Mouse (Mus musculus): Measurements from ENCODE around the gene Hapln2.

Gene Hapln2

DNA sequence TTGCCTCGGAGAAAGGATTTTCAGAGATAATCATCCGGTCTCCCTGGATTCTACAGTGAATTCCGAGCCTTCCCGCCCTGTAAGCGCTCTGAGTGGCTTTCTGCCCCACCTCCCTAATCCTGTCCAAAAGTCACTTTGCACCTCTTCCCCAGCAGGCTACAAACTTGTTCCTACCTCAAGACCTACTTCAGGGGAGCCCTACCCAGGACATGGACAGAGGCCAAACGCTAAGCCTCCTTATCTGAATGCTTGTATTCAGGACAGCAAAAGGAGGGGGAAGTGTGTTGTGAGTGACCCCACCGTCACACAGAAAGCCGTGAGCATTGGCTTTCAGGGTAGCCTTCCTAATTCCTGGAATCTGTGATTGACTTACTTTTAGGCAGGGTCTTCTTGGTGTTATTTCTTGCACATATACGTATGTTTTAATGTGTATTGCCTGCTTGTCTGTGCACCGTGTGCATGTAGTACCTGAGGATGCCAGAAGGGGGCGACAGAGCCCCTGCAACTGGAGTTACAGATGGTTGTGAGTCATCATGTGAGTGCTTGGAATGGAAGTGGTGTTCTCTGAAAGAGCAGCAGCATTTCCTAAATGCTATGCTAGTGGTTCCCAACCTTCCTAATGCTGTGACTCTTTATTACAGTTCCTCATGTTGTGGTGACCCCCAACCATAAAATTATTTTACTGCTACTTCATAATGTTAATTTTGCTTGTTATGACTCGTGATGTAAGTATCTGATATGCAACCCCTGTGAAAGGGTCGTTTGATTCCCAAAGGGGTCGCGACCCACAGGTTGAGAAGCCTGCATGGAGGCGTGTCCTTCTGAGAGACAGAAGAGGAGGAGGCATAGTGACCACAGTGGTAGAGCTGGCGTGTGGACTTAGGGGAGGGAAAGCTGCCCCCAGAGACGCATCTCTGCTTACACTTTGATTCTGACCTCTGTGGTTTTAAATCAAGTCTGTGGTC, 21.3 kb downstream of the Hapln2 start:
- DNase-seq (ENCODE audit: low spot score in 2 of 2) = no peak

GRCm38 (mm10) chr3:88002291-88002976, 24.9 kb downstream of the Hapln2 start:
- no peak for DNase-seq (ENCODE audit: low spot score in 2 of 2)

- DNase-seq (ENCODE audit: low spot score in 2 of 2) = no peak
Measured at GRCm38 (mm10) chr3:88000816-88001595, 26.4 kb downstream of the Hapln2 start.

GRCm38 (mm10) chr3:88000181-88000580, 27.2 kb downstream of the Hapln2 start, which contains the start of gene Bcan:
Gene Bcan (minus strand): TSS chr3:88000230.
- DNase-seq (ENCODE audit: low spot score in 2 of 2) = no peak

DNA sequence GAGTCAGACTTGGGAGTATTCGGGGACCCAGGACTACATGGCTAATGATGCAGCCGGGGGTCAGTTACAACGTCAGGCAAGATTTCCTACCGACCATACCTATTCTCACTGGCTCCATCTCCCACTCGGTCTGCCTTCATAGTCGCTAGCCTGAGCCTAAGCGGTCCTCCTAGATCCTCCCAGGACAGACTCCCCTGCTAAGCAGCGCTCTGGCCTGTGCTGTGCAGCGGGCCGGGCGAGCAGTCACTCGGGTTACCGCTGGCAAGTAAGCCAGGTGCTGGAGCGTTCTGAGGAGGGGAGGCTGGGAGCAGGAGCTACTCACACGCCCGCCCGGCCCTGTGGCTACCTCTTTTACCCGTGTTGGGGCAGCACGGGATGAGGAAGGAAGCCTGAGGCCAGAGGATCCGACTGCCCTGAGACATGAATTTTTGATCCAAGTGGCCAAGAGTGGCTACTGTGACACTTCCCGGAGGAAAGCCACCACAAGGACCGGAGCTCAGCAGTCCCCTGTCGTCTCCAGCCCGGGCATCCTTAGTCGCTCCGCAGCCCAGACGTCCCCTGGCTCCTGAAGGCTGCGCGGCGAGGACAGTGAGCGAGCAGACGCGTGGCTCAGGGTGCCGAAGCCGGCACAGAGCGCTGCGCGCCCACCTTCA, 28.0 kb downstream of the Hapln2 start:
- no peak for DNase-seq (ENCODE audit: low spot score in 2 of 2)

GRCm38 (mm10) chr3:87998747-87999146, 28.6 kb downstream of the Hapln2 start:
- DNase-seq (ENCODE audit: low spot score in 2 of 2) = no peak

GRCm38 (mm10) chr3:87996971-87997614, 30.3 kb downstream of the Hapln2 start:
- DNase-seq (ENCODE audit: low spot score in 2 of 2) = no peak

- no peak for DNase-seq (ENCODE audit: low spot score in 2 of 2)
Measured at GRCm38 (mm10) chr3:87996401-87996800, 31.0 kb downstream of the Hapln2 start.

DNA sequence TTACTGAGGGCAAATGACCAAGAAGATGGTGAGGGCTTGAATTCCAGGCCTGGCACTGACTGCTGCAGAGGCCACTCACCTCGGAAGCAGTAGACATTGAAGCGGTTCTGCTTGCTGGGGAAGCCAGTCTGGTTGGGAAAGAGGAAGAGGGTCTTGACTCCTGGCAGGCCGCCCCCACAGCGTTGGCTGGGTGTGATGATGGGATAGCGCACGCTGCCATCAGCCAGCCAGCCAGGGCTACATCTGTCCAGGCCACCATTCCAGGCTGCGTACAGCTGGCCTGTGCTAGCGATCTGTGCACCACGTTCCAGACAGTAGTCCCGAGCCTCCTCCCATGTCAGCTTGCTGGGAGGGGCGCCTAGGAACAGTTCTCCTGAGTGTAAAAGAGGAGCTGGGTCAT, 32.1 kb downstream of the Hapln2 start:
- no peak for DNase-seq (ENCODE audit: low spot score in 2 of 2)

DNA sequence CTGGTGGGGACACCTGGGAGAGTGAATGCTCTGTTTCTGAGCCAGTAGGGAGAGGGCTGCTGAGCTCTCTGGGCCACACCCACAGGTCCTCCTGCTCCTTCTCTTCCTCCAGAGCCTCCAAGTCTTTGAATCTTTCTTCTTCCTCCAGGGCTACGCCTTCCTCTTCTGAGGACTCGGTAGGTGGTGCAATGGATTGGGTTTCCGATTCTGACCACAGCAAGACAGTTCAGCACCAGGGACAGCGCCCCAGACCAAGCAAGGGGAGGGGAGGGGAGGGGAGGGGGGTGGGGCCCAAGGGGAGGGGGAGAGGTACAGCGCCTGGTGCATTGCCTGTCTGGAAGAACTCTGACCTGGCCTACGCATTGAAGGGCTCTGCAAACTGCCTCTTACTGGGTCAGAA, 33.9 kb downstream of the Hapln2 start:
- DNase-seq (ENCODE audit: low spot score in 2 of 2) = no peak

- no peak for DNase-seq (ENCODE audit: low spot score in 2 of 2)
Measured at GRCm38 (mm10) chr3:87989935-87990334, 37.4 kb downstream of the Hapln2 start.

DNA sequence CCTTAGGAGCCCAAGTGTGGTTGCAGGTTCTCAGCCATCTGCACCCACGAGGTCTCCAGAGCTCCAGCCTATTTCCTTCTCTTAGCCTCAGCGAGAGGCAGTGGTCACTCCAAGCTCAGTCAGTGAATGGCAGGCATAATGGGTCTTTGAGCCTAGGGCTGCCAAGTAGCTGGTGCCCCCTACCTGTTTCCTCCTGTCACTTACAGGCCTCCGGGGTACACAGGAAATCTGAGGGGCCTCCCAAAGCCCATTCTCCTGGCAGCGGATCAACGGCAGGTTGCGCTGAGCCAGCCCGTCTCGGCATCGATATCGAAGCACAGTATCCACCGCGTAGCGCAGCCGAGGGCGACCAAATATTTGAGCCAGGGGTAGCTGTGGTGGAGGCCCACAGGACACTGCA, 39.3 kb downstream of the Hapln2 start:
- no peak for DNase-seq (ENCODE audit: low spot score in 2 of 2)

- no peak for DNase-seq (ENCODE audit: low spot score in 2 of 2)
Measured at GRCm38 (mm10) chr3:87987633-87988032, 39.8 kb downstream of the Hapln2 start.

DNA sequence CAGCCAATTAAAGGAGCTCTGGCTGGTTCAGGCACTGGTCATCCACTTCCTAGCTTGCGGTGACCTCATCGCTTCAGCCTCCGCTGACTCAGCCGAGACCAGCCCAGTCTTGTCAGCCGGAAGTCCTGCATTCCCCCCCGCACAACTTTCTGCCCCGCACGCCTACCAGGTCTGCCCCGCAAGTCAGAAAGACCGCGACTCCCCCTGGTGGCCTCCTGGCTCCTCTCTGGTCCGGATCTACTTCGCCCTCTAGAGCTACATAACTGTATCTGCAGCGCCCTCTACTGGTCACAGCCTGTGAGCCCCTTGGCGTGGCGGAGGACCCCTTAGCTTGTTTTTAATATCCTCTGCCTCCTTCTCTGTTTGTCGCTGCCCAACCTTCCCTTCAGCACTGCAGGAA, 40.5 kb downstream of the Hapln2 start:
- DNase-seq (ENCODE audit: low spot score in 2 of 2) = peak; percentile 91 to 92

- no peak for DNase-seq (ENCODE audit: low spot score in 2 of 2)
Measured at GRCm38 (mm10) chr3:87985505-87986320, 41.7 kb downstream of the Hapln2 start.

- DNase-seq (ENCODE audit: low spot score in 2 of 2) = no peak
Measured at GRCm38 (mm10) chr3:87984094-87984493, 43.3 kb downstream of the Hapln2 start.

- DNase-seq (ENCODE audit: low spot score in 2 of 2) = no peak
Measured at GRCm38 (mm10) chr3:87983627-87984026, 43.8 kb downstream of the Hapln2 start.

DNA sequence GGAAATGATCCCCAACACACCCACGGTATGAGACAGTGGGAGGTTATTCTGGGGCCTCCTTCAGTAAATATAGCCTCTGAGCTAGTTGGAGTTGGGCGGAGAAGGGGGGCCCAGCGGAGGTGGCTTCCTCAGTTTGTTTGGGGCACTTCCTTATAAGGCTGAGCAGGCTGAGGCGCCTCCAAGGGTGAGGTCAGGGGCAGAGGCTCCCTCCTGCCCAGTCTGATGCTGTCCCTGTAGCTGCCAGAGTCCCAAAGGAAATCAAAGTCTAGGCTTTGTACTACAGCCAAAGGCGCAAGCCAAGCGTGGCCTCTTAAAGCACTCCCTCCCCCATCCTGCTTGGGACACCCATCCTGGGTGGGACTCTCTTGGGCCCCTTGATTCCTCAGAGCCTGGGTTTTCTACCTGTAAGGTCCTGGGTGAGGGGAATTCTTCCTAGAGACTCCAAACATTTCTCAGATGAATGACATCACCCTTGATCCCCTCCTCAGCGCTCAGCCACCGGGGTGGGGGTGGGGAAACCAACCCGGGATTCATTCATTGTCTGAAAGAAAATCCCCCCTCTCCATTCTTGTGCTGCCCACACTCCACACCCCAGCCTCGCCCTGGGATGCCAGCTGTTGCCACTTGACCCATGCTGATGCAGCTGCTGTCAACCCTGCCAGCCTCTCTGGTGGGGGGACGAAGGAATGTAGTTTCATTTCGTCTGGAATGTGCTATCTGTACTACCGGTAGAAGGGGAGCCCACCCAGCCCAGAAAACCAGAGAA, 44.4 kb downstream of the Hapln2 start:
- DNase-seq (ENCODE audit: low spot score in 2 of 2) = no peak

All from frontal cortex, postnatal 25 days (tissue).